Mouse (Mus musculus): ENCODE results near the gene Amtn.
"Not testable (repeated sequence)": the region's sequence is repeated elsewhere in the genome, so short reads cannot be mapped to it uniquely, and the experiment has no call there.

DNA sequence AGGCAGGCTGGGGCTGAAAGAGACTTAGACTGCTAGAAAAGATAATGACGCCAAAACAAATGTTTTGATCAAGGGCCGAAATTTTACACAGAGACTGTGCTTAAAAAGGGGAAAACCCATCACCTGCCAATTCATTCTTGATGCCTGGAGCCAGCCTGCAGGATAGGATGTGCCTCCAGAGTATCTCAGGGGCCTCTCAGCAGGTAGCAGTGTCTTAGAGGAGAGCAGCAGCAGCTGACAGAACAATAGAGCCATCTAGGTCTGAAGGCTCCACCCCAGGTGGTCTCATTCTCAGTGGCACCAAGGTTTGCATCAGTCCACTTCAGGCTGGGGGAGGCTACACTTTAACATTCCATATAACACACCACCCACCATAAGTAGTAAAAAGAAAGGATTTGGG, 27.4 kb upstream of the Amtn start:
- TF ChIP-seq CTCF, EP300 (IDR thresholded peaks at IDR 0.05; ENCODE audit: low read depth): not testable (repeated sequence)

Measured in heart, postnatal 0 days (tissue).